Mouse (Mus musculus) intestine, embryonic 15.5 days (tissue): ENCODE measurements around the gene Mif. TPM values are rescaled to one million over a fixed set of nuclear protein-coding genes. Genes with fewer than 3 reads are reported as not detected.

Source experiments
- ATAC-seq: fragments of 200-750 bp; cut with Nextera tagmentation; 2 replicates; pipeline ENCODE4 v1.8.0; 2017; ENCODE audit warnings: moderate TSS enrichment, moderate library complexity
- H3K27ac ChIP-seq: fragments of 300-500 bp; sonication (generic); 2 replicates; pipeline ENCODE4 v1.5.1; 2015; ENCODE audit warnings: mild to moderate bottlenecking, inconsistent platforms
- H3K27me3 ChIP-seq: fragments of 300-500 bp; sonication (generic); replicated peaks from 2 replicates; pipeline ENCODE4 v1.6.1; 2015; ENCODE audit warnings: inconsistent platforms
- H3K36me3 ChIP-seq: fragments of 300-500 bp; sonication (generic); 2 replicates; pipeline ENCODE4 v1.6.1; 2015; ENCODE audit warnings: inconsistent platforms
- H3K4me1 ChIP-seq: fragments of 300-500 bp; sonication (generic); replicated peaks from 2 replicates; pipeline ENCODE4 v1.6.1; 2015; ENCODE audit warnings: inconsistent platforms
- H3K4me2 ChIP-seq: fragments of 300-500 bp; sonication (generic); replicated peaks from 2 replicates; pipeline ENCODE4 v1.6.1; 2015; ENCODE audit warnings: mild to moderate bottlenecking, inconsistent platforms
- H3K4me3 ChIP-seq: fragments of 300-500 bp; sonication (generic); replicated peaks from 2 replicates; pipeline ENCODE4 v1.5.1; 2015; ENCODE audit warnings: inconsistent platforms
- H3K9ac ChIP-seq: fragments of 300-500 bp; sonication (generic); 2 replicates; pipeline ENCODE4 v1.6.1; 2015; ENCODE audit warnings: inconsistent platforms
- H3K9me3 ChIP-seq: fragments of 300-500 bp; sonication (generic); 2 replicates; pipeline ENCODE4 v1.6.1; 2016; ENCODE audit warnings: inconsistent platforms
- WGBS: fragments of 180-500 bp; shearing (Covaris S2); methylation state at CpG from one replicate; pipeline ENCODE4 v1.1.7; 2015; 5-methylcytosine and 5-hydroxymethylcytosine counted together
- polyA plus RNA-seq: library from polyadenylated mRNA; unstranded; fragments of >200 nt; fragmentation: Nextera tagmentation; extraction: Ambion mirVana; gene quantifications from 2 replicates; pipeline ENCODE4 v1.2.1, GENCODE M21; 2015

The Mif gene
- polyA plus RNA-seq, 1 experiment from 2014 or later: 2,230 TPM

DNA sequence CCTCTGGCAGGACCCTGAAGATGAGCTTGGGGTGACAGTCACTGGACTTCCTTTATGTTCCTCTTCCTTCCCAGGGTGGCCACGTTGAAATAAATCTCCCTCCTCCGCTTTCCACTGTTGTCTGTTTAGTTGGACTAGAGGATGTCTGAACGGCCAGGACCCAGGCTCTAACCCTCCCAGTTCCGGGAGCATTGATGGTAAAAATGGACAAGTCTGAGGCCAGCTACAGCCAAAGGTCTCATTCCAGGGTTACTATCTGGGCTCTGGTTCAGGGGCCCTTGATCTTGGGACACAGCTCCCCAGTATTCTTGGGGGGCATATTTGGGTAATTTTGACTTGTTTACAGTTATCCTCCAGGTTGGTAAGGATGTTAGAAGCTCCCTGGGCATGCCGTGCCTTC, 1.5 kb upstream of the Mif start:
- Histone ChIP-seq H3K4me1 (peaks cover 17% of the 10 kb centered on the region), H3K9ac (no peak overlapping the region), H3K27me3 (no peaks in the 10 kb centered on the region), H3K9me3 (no peaks in the 10 kb centered on the region), H3K27ac (no peak overlapping the region), H3K4me3 (no peak overlapping the region), H3K36me3 (peaks cover 6% of the 10 kb centered on the region), H3K4me2 (no peak overlapping the region)
- no peak for ATAC-seq
- WGBS: 78% methylated on average over 5 of the region's 5 CpGs

DNA sequence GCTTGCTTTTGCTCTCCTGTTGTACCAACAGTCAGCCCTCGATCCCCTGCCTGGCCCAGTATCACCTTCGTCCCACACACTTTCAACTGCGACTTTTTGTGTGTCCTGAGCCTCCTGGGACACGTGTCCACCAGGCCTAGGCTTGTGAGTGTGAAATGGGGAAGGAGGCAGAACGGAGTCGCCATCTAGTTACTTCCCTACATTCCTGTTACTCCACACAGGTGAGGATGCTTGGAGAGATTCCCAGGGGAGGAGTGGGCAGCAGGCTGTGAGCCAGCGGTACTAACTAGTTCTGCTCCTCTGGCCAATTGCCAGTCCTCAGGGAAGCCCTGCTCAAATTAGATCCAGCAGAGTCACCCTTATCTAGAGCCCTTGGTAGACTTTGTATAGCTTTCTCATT, 706 bp upstream of the Mif start:
- Histone ChIP-seq H3K27ac (peak overlapping the region; percentile 95), H3K9ac (no peak overlapping the region), H3K4me1 (peaks cover 17% of the 10 kb centered on the region), H3K36me3 (peaks cover 8% of the 10 kb centered on the region), H3K27me3 (no peaks in the 10 kb centered on the region), H3K4me2 (peak overlapping the region; percentile 72), H3K9me3 (no peaks in the 10 kb centered on the region), H3K4me3 (no peak overlapping the region)
- WGBS: 43% methylated on average over 7 of the region's 7 CpGs
- no peak for ATAC-seq

- Histone ChIP-seq H3K27ac (peak overlapping the region; percentile 95; the same call in 1 of the 2 replicates), H3K4me3 (peak overlapping the region; percentile 87), H3K9ac (peak overlapping the region; percentile 88), H3K4me1 (peaks cover 17% of the 10 kb centered on the region), H3K9me3 (no peaks in the 10 kb centered on the region), H3K36me3 (peaks cover 8% of the 10 kb centered on the region), H3K4me2 (peak overlapping the region; percentile 72), H3K27me3 (no peaks in the 10 kb centered on the region)
- 2% methylated on average over 27 of the region's 27 CpGs for WGBS
- ATAC-seq: peak; percentile 58
Measured at GRCm38 (mm10) chr10:75859107-75859746, 813 bp downstream of the Mif start.

- H3K27ac ChIP-seq: no peak overlapping the region
- ATAC-seq: no peak
- H3K36me3 ChIP-seq: peaks cover 8% of the 10 kb centered on the region
- no peak overlapping the region for H3K4me3 ChIP-seq
- H3K4me2 ChIP-seq: peak overlapping the region; percentile 3; the same call in 1 of the 2 replicates
- H3K9ac ChIP-seq: no peak overlapping the region
- WGBS: 85% methylated on average over 4 of the region's 4 CpGs
- no peaks in the 10 kb centered on the region for H3K9me3 ChIP-seq
- peaks cover 17% of the 10 kb centered on the region for H3K4me1 ChIP-seq
- no peaks in the 10 kb centered on the region for H3K27me3 ChIP-seq
Measured at GRCm38 (mm10) chr10:75857598-75857997, 2.4 kb downstream of the Mif start.

DNA sequence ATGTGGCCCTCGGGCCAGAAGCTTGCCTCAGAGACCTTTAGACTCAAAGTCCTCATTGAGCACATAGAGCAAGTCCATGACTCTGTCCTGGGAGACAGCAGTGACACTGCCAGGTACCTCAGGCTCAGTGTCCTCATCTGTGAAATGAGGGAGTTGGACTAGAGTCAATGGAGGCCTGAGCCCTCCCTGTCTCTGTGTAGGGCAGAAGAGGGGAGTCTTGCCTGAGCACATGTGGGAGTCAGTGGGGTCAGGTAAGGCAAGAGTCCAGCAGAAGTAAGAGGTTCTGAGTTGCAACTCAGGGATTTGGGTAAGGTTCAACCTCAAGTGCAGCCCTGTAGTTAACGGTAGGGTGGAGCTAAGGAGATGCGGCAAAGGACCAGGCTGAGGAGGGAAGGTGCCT, 3.1 kb downstream of the Mif start:
- Histone ChIP-seq H3K4me1 (peaks cover 24% of the 10 kb centered on the region), H3K27me3 (no peaks in the 10 kb centered on the region), H3K27ac (no peak overlapping the region), H3K36me3 (peaks cover 8% of the 10 kb centered on the region), H3K9ac (no peak overlapping the region), H3K9me3 (no peaks in the 10 kb centered on the region), H3K4me2 (no peak overlapping the region), H3K4me3 (no peak overlapping the region)
- ATAC-seq: no peak
- 83% methylated on average over 3 of the region's 3 CpGs for WGBS

GRCm38 (mm10) chr10:75856155-75856907, 3.7 kb downstream of the Mif start:
- H3K4me2 ChIP-seq: no peak overlapping the region
- no peak overlapping the region for H3K4me3 ChIP-seq
- H3K36me3 ChIP-seq: peaks cover 8% of the 10 kb centered on the region
- H3K27ac ChIP-seq: no peak overlapping the region
- no peak overlapping the region for H3K9ac ChIP-seq
- H3K9me3 ChIP-seq: no peaks in the 10 kb centered on the region
- WGBS: 77% methylated on average over 11 of the region's 11 CpGs
- no peaks in the 10 kb centered on the region for H3K27me3 ChIP-seq
- ATAC-seq: no peak
- H3K4me1 ChIP-seq: peaks cover 30% of the 10 kb centered on the region

GRCm38 (mm10) chr10:75855416-75855981, 4.5 kb downstream of the Mif start:
- no peak overlapping the region for H3K4me3 ChIP-seq
- H3K4me2 ChIP-seq: no peak overlapping the region
- H3K27me3 ChIP-seq: no peaks in the 10 kb centered on the region
- H3K9ac ChIP-seq: no peak overlapping the region
- peaks cover 31% of the 10 kb centered on the region for H3K4me1 ChIP-seq
- peaks cover 8% of the 10 kb centered on the region for H3K36me3 ChIP-seq
- 91% methylated on average over 15 of the region's 15 CpGs for WGBS
- H3K9me3 ChIP-seq: no peaks in the 10 kb centered on the region
- no peak for ATAC-seq
- no peak overlapping the region for H3K27ac ChIP-seq

GRCm38 (mm10) chr10:75854791-75855190, 5.2 kb downstream of the Mif start:
- 82% methylated on average over 6 of the region's 6 CpGs for WGBS
- Histone ChIP-seq H3K4me1 (peaks cover 31% of the 10 kb centered on the region), H3K9ac (no peak overlapping the region), H3K36me3 (peaks cover 8% of the 10 kb centered on the region), H3K27ac (no peak overlapping the region), H3K27me3 (no peaks in the 10 kb centered on the region), H3K9me3 (no peaks in the 10 kb centered on the region), H3K4me2 (no peak overlapping the region), H3K4me3 (no peak overlapping the region)
- no peak for ATAC-seq

GRCm38 (mm10) chr10:75854096-75854495, 5.9 kb downstream of the Mif start:
- no peaks in the 10 kb centered on the region for H3K9me3 ChIP-seq
- 47% methylated on average over 5 of the region's 5 CpGs for WGBS

DNA sequence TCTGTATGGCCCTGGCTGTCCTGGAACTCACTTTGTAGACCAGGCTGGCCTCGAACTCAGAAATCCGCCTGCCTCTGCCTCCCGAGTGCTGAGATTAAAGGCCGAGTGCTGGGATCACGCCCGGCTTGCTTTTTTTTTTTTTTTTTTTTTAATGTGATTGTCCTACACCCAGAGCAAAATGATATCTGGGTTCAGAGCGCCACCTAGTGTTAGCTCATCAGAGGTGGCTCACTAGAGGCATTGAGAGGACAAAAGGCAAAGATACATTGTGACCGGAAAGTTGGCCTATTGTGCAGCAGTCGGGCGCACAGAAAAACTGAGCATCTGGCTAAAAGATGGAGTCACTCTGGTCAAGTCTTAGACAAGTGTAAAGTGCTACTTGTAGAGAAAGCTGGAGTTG, 6.6 kb downstream of the Mif start:
- ATAC-seq: peak; percentile 46; the same call in 1 of the 2 replicates
- Histone ChIP-seq H3K27me3 (no peaks in the 10 kb centered on the region), H3K4me3 (no peak overlapping the region), H3K4me2 (no peak overlapping the region), H3K27ac (no peak overlapping the region), H3K36me3 (peaks cover 8% of the 10 kb centered on the region), H3K4me1 (peaks cover 24% of the 10 kb centered on the region), H3K9me3 (no peaks in the 10 kb centered on the region), H3K9ac (no peak overlapping the region)
- 28% methylated on average over 10 of the region's 10 CpGs for WGBS

More at GRCm38 (mm10) chr10:75854096-75854495, 5.9 kb downstream of the Mif start:
- H3K36me3 ChIP-seq: peaks cover 8% of the 10 kb centered on the region
- no peaks in the 10 kb centered on the region for H3K27me3 ChIP-seq
- H3K27ac ChIP-seq: no peak overlapping the region
- no peak overlapping the region for H3K4me2 ChIP-seq
- no peak overlapping the region for H3K9ac ChIP-seq
- H3K4me1 ChIP-seq: peaks cover 31% of the 10 kb centered on the region
- no peak overlapping the region for H3K4me3 ChIP-seq
- no peak for ATAC-seq

DNA sequence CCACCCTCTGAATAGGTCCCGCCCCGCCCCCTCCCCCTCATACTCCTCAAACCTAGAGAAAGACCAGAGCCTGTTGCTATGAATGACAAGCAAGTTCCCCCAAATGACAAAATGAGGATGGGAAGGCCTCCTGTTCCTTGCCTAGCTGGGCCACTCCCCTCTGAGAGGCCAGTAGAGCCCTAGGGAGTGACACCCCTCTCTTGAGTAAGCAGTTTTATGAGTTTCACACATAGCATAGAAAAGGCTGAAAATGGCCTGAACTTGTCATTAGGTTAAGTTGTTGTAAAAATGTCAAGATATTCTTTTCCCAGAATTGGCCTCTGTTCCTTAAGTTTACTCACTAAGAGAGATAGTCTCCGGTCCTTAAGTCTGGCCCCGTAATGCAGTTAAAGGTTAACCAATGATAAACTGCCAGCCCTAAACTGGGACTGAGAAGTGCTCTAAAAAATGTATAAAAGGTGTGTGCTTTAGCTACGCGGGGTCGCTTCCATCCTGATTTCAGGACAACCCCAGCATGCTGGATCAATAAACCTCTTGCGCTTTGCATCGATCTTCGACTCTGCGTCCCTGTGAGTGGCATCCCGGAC, 7.4 kb downstream of the Mif start:
- 72% methylated on average over 12 of the region's 12 CpGs for WGBS
- Histone ChIP-seq H3K27ac (peak overlapping the region; percentile 51), H3K4me1 (peaks cover 18% of the 10 kb centered on the region)

DNA sequence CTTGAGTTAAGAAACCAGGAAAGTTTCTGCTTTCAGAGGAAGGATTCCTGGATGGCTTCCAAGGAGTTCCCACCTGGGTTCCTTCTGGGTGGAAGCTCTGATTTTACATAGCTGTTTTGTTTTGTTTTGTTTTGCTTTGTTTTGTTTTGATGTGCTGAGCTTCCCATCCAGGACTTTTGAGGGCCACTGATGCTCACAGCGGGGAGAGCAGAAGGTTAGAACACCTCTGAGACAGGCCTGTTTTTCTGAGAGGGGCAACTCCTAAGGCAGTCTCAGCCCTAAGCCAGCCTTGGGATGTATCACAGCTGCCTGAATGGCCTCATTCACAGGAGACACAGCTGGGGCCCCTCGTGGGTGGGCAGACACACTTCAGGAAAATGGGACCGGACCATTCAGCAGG, 8.4 kb downstream of the Mif start:
- Histone ChIP-seq H3K4me1 (peaks cover 18% of the 10 kb centered on the region), H3K4me2 (no peak overlapping the region), H3K27me3 (no peaks in the 10 kb centered on the region), H3K9ac (no peak overlapping the region), H3K27ac (peak overlapping the region; percentile 51), H3K4me3 (no peak overlapping the region), H3K36me3 (0 out of 2 replicates have a peak, but pooled peaks cover 3% of the 10 kb centered on the region), H3K9me3 (no peaks in the 10 kb centered on the region)
- ATAC-seq: no peak
- 41% methylated on average over 3 of the region's 3 CpGs for WGBS

More for the DNA sequence above, 7.4 kb downstream of the Mif start:
- ATAC-seq: peak; percentile 84
- H3K4me2 ChIP-seq: no peak overlapping the region
- no peak overlapping the region for H3K4me3 ChIP-seq
- no peak overlapping the region for H3K9ac ChIP-seq
- H3K27me3 ChIP-seq: no peaks in the 10 kb centered on the region
- H3K36me3 ChIP-seq: peaks cover 5% of the 10 kb centered on the region; the same call in 1 of the 2 replicates
- no peaks in the 10 kb centered on the region for H3K9me3 ChIP-seq
